Mouse (Mus musculus) lung, adult 18-20 months (tissue): ENCODE results near the gene Herc4.
"Not testable (repeated sequence)": the region's sequence is repeated elsewhere in the genome, so short reads cannot be mapped to it uniquely, and the experiment has no call there.

Experiments
- DNase-seq, 2 experiments: peaks; one replicate each; pipeline ENCODE4 v3.0.0; 2022; ENCODE audit warnings: mixed read lengths in 2 of 2

Herc4 gene

DNA sequence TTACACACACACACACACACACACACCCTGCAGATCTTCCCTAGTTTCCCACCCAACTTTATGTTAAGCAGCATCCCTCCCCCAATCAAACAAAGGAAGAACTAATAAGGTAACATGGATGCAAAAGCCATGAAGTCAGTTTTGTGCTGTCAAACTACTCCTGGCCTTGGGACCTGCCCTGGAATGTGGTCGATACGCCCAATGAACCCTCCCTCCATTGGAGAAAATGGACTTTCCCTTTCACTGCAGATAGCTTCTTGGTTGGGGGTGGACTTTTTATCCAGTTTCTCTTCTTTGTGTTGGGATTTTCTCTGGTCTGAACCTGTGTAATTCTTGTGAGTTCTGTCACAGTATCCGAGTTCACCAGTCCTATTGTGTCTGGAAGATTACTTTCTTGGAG is 15.1 kb downstream of the Herc4 start:
- no peak for DNase-seq

DNA sequence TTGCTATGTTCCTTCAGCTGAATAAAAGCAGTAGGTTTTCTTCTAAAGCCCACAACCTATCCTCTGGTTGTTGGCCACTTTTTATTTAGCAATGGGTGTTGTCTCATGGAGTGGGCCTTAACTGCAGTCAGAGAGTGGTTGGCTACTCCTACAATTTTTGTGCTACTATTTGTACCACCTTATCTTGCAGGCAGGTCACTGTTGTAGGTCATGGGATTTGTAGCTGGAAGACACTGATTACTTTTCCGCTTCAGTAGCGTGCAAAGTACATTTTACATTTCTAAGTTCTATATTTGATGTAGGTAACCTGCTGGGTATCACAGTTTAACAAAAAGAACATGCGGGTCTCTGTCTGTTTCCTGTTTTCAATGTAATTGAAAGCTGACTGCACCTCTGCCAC is 15.7 kb downstream of the Herc4 start:
- DNase-seq, result no peak

- DNase-seq, result no peak
These were observed 24.3 kb downstream of the Herc4 start for GRCm38 (mm10) chr10:63267941-63268340.

GRCm38 (mm10) chr10:63272401-63272800 is 28.8 kb downstream of the Herc4 start:
- no peak for DNase-seq

GRCm38 (mm10) chr10:63272868-63273267 is 29.3 kb downstream of the Herc4 start:
- no peak for DNase-seq

DNA sequence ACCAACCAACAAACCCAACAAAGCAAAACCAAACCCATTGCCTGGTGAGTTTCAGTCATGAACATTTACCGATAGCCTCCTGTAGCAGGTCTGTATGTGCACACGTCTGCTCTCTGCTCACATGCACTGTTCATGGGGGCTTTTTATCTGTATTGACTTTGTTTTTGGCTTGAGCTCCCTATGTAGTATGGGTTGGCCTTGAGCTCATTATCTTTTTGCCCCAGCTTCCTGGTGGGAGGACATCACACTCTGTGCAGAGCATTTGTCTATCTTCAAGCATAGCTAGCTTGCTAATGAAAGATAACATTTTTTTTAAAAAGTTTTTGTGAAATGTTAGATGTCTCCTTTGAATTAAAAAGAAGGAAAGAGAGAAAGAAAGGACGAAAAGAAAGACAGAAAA is 33.4 kb downstream of the Herc4 start:
- DNase-seq, result no peak

GRCm38 (mm10) chr10:63279851-63280250 is 36.2 kb downstream of the Herc4 start:
- no peak for DNase-seq

GRCm38 (mm10) chr10:63282417-63282816 is 38.8 kb downstream of the Herc4 start:
- DNase-seq, result no peak

GRCm38 (mm10) chr10:63282846-63283245 is 39.2 kb downstream of the Herc4 start:
- no peak for DNase-seq

GRCm38 (mm10) chr10:63302356-63302755 is 58.7 kb downstream of the Herc4 start:
- no peak for DNase-seq

DNA sequence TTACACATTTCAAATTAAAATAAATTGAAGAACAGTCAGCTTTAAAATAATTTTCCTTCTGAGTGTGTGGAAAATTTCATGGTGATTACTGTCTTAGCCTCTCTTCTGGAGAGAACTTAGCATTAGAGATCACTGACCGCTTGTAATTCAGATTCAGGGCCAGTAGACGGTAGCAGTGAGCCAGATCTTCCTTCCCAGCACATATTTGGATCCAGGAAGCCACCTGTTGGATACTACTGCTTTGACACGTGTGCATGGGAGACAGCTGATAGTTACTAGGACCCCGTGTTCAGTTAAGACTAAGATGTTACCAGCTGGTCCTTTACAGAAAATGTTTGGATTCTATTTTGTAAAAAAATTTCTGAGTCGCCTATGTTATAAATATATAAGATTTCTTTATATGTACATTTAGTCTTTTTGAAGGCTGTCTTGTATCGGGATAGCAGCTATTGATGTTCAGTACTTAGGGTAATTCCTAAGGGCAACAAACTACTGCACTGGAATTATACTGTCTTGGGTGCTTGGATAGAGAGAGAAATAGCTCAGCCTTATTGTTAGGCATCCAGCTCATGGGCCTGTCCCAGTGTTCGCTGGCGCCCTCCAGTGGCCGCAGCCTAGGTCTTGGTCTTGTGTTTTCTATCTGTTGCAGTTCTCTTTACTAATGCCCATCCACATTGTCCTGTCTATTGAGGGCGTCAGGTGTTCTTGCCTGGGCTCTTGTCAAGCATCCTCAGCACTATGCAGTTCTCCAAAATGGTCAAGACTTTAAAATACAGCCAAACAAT is 65.2 kb downstream of the Herc4 start:
- peak; percentile 73 to 83 for DNase-seq

DNA sequence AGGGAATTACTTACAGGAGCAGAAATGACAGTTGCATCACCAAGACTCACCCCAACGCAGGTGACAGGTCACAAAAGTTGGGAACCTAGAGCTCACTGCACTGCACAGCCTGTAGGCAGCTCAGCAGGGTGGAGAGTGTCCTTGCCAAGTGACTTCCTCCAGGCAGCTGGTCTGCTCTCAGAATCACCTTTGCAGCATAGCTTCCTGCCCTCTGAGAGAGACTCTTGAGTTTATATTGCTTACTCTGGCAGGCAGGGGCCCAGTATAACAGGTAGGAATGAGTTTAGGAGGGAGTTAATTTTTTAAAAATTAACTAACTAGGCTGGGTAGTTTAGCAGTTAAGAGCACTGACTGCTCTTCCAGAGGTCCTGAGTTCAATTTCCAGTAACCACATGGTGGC is 70.1 kb downstream of the Herc4 start:
- no peak for DNase-seq

DNA sequence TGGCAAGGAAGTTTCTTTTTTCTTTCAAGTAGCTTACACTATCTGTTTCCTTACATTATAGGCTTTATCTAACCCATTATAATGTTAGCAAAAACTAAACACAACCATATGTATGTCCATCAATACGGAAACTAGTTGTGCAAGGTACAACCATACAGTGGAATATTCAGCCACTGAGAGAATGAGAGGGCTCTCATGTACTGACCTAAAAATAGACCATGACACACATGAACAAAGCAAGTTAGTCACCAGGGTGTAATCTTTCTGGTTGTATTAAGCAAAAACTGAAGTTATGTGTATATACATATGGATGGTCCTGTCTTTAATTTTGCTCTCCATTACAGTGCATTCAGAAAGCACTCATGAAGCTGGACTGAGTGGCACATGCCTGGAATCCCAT is 83.5 kb downstream of the Herc4 start:
- no peak for DNase-seq

DNA sequence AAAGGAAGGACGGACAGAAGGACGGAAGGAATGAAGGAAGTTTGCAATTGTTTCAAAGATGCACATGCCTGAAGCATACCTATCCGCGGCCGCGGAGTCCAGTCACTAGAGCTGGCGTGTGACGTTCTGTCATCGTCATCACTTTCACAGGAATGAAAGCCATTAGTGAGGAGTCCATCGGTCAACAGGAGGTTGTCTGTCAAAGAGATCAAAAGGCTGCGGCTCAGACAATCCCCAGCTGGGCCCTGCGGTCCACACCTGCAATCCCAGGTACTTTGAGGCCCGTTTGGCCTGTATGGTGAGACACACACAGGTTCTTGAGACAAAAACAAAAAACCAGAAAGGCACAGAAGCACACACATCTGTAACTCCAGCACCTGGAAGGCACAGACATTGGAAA is 93.3 kb downstream of the Herc4 start:
- no peak for DNase-seq

DNA sequence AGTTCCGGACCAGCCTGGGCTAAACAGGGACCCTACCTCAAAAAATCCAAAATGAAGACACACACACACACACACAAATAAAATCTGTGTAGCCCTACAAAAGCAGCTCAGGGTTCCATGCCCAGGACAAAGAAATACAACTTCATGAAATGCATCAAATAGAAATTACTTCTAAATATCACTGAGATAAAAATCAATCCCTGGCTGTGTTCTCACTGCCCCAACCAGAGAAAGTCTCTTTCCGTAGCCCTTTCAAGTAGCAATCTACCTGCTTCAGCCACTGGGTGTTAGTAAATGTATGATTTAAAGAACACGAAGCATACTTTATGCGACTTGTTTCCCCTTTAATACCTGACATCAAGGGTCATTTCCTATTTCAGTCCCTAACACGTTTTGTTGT is 93.7 kb downstream of the Herc4 start:
- no peak for DNase-seq

DNA sequence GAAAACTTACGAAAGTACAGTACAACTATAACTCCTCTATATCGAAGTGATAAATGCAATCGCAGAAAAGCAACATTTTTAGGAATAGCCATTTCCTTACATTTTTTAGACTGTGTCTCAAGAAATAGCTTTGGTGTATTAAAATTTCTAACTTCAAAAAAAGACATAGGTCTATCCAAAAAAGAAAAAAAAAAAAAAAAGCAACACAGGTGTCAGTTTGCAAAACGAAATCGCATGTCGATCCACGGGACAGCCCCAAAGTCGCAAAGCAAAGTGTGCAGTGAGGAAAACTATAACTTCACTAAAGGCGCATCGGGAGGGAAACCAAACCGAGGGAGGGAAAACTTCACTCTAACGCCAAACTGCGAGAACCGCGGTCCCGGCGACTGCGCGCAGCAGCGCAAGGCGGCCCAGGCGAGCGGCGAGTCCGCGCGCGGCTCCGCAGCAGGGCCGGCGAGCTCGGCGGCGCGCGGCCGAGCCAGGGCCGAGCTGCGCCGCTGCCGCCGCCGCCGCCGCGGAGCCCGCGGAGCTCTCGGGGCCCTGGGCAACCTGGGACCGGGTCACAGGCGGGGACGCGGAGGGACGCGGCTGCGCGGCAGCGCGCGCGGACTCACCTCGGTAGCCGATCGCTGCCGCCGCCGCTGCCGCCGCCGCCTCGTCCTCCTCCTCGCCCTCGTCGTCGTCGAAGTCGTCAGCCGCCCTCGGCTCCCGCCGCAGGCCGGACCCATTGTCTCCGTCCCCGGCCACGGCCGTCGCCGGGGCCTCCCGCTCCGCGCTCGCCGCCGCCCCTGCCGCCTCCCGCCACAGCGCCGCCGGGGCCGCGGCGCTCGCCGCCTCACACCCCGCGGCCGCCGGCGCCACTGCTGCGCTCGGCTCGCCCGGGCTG is 94.6 kb downstream of the Herc4 start:
- peak; percentile 62 to 63 for DNase-seq

DNA sequence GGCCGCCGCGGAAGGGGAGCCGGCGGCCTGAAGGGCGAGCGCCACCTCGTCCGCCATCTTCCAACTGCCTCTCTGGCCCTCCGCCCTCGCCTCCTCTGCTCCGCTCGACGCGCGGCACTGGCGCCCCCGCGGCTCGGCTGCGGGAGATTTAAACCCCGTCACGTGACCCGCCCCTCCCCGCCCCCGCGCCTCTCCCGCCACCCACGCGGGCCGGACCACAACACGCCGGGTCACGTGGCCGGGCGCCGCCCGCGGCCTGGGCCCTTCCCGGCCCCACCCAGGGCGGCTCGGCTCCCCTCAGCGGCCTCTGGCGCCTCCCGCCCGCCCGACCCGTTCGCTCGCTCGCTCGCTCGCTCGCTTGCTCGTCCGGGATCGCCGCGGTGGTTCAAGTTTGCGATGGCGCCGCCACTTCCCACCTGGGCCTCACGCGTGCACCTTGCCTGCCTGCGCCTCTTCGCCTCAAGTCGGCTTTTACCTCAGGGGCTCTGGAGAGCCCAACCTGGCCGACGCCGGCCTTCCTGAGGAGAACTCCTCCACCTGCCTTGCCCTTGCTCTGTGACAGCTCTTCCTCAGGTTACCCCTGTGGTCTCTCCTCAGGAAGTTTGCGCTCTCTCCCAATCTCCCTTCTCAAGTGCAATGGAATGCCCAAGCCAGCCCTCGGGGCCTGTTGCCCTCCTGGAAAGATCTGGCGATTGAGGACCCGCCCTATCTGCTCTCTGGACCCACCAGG is 95.5 kb downstream of the Herc4 start:
- DNase-seq, result peak; percentile 91 to 93

GRCm38 (mm10) chr10:63341351-63341750 is 97.7 kb downstream of the Herc4 start:
- DNase-seq, result no peak

DNA sequence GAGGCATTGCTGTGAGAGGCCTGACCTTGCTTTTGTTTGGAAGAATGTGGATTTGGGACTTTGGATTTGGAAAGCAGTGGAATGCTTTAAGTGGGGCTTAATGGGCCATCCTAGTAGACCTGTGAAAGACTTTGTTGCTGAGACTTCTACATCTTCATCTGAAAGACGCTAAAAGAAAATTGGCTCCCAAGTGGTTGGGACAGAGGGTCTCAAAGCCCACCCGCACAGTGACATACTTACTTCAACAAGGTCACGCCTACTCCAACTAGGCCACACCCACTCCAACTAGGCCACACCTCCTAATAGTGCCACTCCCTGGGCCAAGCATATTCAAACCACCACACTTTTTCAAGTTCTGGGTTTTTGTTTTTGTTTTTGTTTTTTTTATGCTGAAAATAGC is 101.1 kb downstream of the Herc4 start:
- DNase-seq, result no peak

GRCm38 (mm10) chr10:63348291-63348690 is 104.7 kb downstream of the Herc4 start:
- DNase-seq, result no peak

- DNase-seq, result no peak
These were observed 107.1 kb downstream of the Herc4 start for GRCm38 (mm10) chr10:63350666-63351065.

GRCm38 (mm10) chr10:63351099-63351498 is 107.5 kb downstream of the Herc4 start:
- not testable (repeated sequence) for DNase-seq

DNA sequence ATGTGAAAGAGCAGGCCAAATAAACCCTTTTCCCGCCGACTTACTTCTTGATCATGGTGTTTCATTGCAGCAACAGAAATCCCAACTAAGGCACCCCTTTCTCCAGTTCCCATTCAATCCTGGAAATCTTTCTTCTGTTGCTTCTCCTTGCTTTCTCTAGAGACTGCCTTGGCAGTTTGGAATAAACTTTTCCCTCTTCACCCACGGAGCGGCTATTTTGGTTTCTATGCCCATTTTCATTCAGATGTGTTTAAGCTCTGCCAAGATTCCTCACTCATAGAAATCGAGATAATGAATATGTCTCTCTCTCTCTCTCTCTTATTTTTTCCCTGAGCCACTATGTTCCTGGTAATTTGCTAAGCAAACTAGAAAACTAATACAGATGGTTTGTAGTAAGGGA is 108.5 kb downstream of the Herc4 start:
- DNase-seq, result no peak
